Mouse (Mus musculus) lung, embryonic 15.5 days (tissue): Measurements from ENCODE around the gene P2ry10. TPM values are rescaled to one million over a fixed set of nuclear protein-coding genes. Genes with fewer than 3 reads are reported as not detected.

Experiments
- ATAC-seq: fragments of 200-750 bp; cut with Nextera tagmentation; 2 replicates; pipeline ENCODE4 v1.8.0; 2017; ENCODE audit warnings: moderate number of reproducible peaks, borderline replicate concordance; ENCODE audit not compliant: low FRiP score, low TSS enrichment; ENCODE audit errors: extremely low read depth
- H3K27ac ChIP-seq: fragments of 300-500 bp; sonication (generic); 2 replicates; pipeline ENCODE4 v1.5.1; 2015; ENCODE audit warnings: moderate library complexity, mild to moderate bottlenecking, inconsistent platforms
- H3K27me3 ChIP-seq: fragments of 300-500 bp; sonication (generic); 2 replicates; pipeline ENCODE4 v1.6.1; 2015; ENCODE audit warnings: inconsistent platforms
- H3K36me3 ChIP-seq: fragments of 300-500 bp; sonication (generic); 2 replicates; pipeline ENCODE4 v1.6.1; 2015; ENCODE audit warnings: inconsistent platforms
- H3K4me1 ChIP-seq: fragments of 300-500 bp; sonication (generic); 2 replicates; pipeline ENCODE4 v1.6.1; 2015; ENCODE audit warnings: inconsistent platforms
- H3K4me2 ChIP-seq: fragments of 300-500 bp; sonication (generic); 2 replicates; pipeline ENCODE4 v1.6.1; 2015; ENCODE audit warnings: inconsistent platforms, mild to moderate bottlenecking, moderate library complexity
- H3K4me3 ChIP-seq: fragments of 300-500 bp; sonication (generic); 2 replicates; pipeline ENCODE4 v1.5.1; 2015; ENCODE audit warnings: mild to moderate bottlenecking, inconsistent platforms
- H3K9ac ChIP-seq: fragments of 300-500 bp; sonication (generic); 2 replicates; pipeline ENCODE4 v1.6.1; 2015; ENCODE audit warnings: inconsistent platforms
- H3K9me3 ChIP-seq: fragments of 300-500 bp; sonication (generic); 2 replicates; pipeline ENCODE4 v1.6.1; 2016; ENCODE audit warnings: inconsistent platforms
- WGBS: fragments of 180-500 bp; shearing (Covaris S2); methylation state at CpG from one replicate; pipeline ENCODE4 v1.1.7; 2015; 5-methylcytosine and 5-hydroxymethylcytosine counted together
- polyA plus RNA-seq: library from polyadenylated mRNA; unstranded; fragments of >200 nt; fragmentation: Nextera tagmentation; extraction: Ambion mirVana; gene quantifications from 2 replicates; pipeline ENCODE4 v1.2.1, GENCODE M21; 2015

Gene P2ry10
- polyA plus RNA-seq, 1 experiment from 2014 or later: 0.92 TPM

DNA sequence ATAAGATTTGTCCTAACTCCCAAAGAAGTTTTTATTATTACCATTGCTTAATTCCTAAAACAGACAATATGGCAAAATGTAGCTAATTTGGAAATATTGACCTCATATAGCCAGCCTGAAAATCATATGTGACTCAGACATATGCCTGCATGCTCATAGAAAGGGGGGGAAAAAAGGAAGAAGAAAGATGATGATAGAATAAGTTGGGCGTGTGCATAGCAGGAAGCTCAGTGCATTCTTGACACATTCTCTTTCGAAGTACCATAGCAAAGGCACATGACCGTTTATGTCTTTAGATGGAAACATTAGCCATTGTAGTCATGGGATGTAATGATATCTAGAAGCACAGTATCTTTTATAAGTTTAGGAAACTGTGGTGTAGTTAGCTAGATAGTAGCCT lies 60.4 kb downstream of the P2ry10 start, which contains the start of gene P2ry10b:
P2ry10b (plus strand) TSS at position 247 of the 400 bp plus-strand sequence.
- Histone ChIP-seq H3K9ac (no peak within 1 kb of the TSS), H3K4me1 (no peaks in the 10 kb centered on the region), H3K27ac (no peak within 1 kb of the TSS), H3K9me3 (no peaks in the 10 kb centered on the region), H3K27me3 (no peaks in the 10 kb centered on the region), H3K36me3 (no peaks in the 10 kb centered on the region), H3K4me3 (no peak within 1 kb of the TSS), H3K4me2 (no peak within 1 kb of the TSS)
- 72% methylated on average over 3 of the region's 3 CpGs for WGBS
- ATAC-seq: no peak

DNA sequence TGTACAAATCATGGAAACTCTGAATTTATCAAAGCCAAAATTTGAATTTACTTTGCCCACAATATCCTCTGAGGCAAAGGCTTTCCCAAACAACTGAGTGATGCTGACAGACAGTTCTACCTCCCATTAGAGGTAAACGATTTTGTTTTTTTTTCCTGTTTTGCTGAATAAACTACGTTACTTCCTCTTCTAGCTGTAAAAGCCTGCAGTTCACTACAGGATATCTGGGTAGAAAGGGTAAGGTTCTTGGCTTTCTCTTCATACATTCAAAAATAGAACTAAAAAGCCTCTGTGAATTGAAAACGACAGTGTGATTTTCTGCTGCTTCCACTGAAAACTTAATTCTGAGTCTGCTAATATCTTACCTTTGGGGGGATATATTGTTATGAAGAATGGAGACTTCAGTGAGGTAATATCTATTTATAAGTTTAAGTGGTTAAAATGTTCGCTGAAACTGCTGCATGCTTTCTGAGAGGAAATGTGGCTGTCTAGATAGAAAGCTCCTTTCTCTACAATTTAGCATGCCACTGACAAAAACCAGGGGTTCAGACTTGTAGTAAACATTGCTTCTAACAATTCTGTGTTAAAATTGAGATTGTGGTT lies 61.2 kb downstream of the P2ry10 start:
- Histone ChIP-seq H3K4me2 (no peak overlapping the region), H3K9me3 (no peaks in the 10 kb centered on the region), H3K27ac (no peak overlapping the region), H3K27me3 (no peaks in the 10 kb centered on the region), H3K4me1 (no peaks in the 10 kb centered on the region), H3K36me3 (no peaks in the 10 kb centered on the region), H3K4me3 (no peak overlapping the region), H3K9ac (no peak overlapping the region)
- no peak for ATAC-seq
- 51% methylated on average over 4 of the region's 4 CpGs for WGBS

DNA sequence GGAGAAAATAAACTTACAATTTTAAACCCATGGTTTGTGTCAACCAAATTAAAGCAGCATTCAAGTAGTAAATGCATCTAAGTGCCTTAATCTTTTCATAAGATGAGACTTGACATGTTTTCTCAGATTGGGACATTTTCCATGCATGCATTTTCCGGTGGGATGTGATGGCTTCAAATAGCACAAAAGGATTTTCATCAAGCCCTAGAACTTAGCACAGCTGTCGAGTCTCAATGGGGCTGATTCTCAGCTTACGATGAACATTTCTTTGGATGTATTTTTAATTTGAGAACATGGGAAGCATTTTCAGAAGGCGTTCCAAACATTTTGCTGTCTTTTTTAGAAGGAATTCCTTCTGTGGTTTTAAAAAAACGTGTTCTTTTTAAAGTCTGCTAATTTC lies 61.7 kb downstream of the P2ry10 start:
- H3K36me3 ChIP-seq: no peaks in the 10 kb centered on the region
- no peaks in the 10 kb centered on the region for H3K9me3 ChIP-seq
- H3K4me2 ChIP-seq: no peak overlapping the region
- H3K4me1 ChIP-seq: no peaks in the 10 kb centered on the region
- no peak overlapping the region for H3K9ac ChIP-seq
- no peak overlapping the region for H3K27ac ChIP-seq
- no peak overlapping the region for H3K4me3 ChIP-seq
- 34% methylated on average over 5 of the region's 5 CpGs for WGBS
- no peaks in the 10 kb centered on the region for H3K27me3 ChIP-seq
- ATAC-seq: no peak

DNA sequence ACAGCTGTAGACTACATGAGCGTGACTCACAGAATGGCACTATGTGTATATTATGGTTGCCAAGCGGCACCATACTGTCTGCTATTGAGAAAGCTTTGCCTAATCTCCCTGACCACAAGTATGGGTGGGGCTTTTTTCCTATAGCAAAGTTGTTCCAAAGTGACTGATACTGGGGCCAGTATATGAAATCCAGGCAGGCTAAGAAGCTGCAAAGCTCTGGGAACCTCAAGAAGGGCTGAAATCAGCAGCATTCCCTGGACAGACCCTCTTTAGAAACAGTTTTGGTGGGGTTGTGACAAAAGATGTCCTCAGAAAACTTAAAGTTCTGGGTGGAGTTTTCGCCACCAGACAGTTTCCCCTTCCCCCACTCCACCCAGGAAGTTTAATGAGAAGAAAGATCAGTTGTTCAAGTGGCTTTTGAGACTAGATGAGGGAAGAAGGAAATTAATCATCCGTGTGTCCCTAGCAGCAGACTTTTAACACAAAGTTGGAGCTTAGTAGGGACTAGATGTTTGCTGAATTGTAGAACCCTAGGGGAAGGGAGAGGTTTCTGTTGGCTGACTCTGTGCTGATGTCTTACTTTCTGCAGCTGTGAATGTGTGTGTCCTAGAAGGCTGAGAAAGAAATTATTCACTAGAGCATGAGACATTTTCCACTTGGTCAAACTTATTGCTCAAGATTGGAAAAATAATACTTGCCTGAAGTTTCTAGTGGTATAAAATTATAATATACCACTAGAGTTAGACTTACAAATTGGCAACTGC lies 62.6 kb downstream of the P2ry10 start:
- ATAC-seq: no peak
- WGBS: 46% methylated on average over 4 of the region's 4 CpGs
- no peaks in the 10 kb centered on the region for H3K9me3 ChIP-seq
- no peak overlapping the region for H3K9ac ChIP-seq
- H3K36me3 ChIP-seq: no peaks in the 10 kb centered on the region
- H3K4me3 ChIP-seq: no peak overlapping the region
- no peak overlapping the region for H3K4me2 ChIP-seq
- H3K27ac ChIP-seq: peak overlapping the region; percentile 35
- H3K4me1 ChIP-seq: no peaks in the 10 kb centered on the region
- H3K27me3 ChIP-seq: no peaks in the 10 kb centered on the region

Other genes with a start within 250 kb of the P2ry10 start
- 9.8 and 11.8 TPM in 2 replicates for gene Rtl3, start 247.8 kb upstream of the P2ry10 start, polyA plus RNA-seq
- gene Lpar4, start 167.9 kb upstream of the P2ry10 start, polyA plus RNA-seq: 18.2 and 19.3 TPM in 2 replicates
- 0.22 and 0.42 TPM in 2 replicates for gene P2ry10b, start 60.4 kb downstream of the P2ry10 start, polyA plus RNA-seq
- gene Gpr174, start 167.4 kb downstream of the P2ry10 start, polyA plus RNA-seq: 0.04 and 0.08 TPM in 2 replicates